Mouse (Mus musculus) heart, adult 2 months (tissue): ENCODE results near the gene Creld1.

Experiments
- CTCF ChIP-seq: fragments of 200-600 bp; IDR thresholded peaks from 2 replicates; pipeline ENCODE4 v1.8.1; 2022; ENCODE audit warnings: antibody characterized with exemption, mild to moderate bottlenecking, moderate library complexity
- EP300 ChIP-seq: fragments of 200-500 bp; IDR thresholded peaks from 2 replicates; pipeline ENCODE4 v1.6.1; 2011; ENCODE audit warnings: low read depth, low read length, control low read depth; ENCODE audit not compliant: insufficient read depth
- POLR2A ChIP-seq: fragments of 200-500 bp; IDR thresholded peaks from 2 replicates; pipeline ENCODE4 v1.6.1; 2011; ENCODE audit warnings: mild to moderate bottlenecking, low read depth, low read length, control low read depth; ENCODE audit not compliant: insufficient read depth

- no peak for TF ChIP-seq CTCF
- no peak for TF ChIP-seq POLR2A
- TF ChIP-seq EP300, result no peak
These were observed 39.2 kb downstream of the Creld1 start for GRCm38 (mm10) chr6:113522310-113522709.
